Mouse (Mus musculus): ENCODE data around the gene Erbb3. TPM values are rescaled to one million over a fixed set of nuclear protein-coding genes. Genes with fewer than 3 reads are reported as not detected.
A peak's percentile ranks its signal among the peaks of the same experiment; 100 is the strongest.
"Not testable (repeated sequence)": the region's sequence is repeated elsewhere in the genome, so short reads cannot be mapped to it uniquely, and the experiment has no call there.

Erbb3 gene
- total RNA-seq, 4 experiments from 2014 or later: 7.8 to 8.3 (median 8.2) TPM

DNA sequence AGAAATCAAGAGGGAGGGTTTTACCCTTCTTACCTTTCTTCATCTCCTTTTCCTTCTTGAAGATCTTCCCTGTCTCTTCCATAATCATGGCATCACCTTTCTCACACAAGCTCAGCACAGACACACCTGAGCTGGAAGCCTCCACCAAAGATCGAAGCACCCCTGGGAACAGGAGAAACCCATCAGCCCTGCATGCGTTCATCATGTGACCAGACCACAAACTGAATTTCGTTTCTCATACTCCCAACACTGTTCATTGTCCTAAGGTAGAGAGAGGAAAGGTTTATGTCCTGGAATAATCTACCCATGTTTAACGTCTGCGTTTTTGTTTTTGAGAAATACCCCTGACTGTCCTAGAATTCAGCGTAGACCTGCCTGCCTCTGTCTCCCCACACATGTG lies 25.9 kb downstream of the Erbb3 start:
- no peak for DNase-seq (ENCODE audit: low spot score in 2 of 2)

DNA sequence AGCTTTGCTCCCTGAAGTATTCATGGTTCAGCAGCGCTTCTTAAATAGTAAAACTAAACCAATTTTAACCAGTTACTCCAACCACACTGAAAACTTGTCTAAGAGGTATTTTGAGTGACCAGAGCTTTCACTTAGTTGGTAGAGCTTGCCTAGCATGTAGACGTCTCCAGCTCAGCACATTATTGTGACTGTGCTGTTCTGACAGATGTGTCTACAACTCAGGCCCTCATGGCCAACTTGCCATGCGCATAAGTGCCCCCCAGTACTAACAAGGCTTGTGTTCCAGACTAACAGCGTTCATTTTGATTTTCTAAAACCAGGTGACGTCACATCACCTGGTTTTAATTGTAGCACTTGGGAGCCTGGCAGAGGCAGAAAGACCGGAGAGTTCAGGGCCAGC lies 32.5 kb downstream of the Erbb3 start:
- no peak for DNase-seq (ENCODE audit: low spot score in 2 of 2)

DNA sequence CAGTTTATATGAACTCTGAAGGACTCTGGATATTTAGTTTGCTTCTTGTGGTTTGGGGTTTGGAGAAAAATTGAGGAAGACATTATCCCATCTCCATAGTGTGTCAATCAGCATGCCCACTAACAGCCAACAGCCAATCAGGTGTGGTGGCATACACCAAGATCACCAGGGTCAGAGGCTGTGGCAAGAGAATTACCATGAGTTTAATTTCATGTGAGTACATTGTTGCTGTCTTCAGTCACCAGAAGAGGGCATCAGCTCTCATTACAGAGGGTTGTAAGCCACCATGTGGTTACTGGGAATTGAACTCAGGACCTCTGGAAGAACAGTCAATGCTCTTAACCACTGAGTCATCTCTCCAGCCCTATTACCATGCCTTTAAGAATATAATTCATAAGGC lies 33.2 kb downstream of the Erbb3 start:
- DNase-seq (ENCODE audit: low spot score in 2 of 2): no peak

DNA sequence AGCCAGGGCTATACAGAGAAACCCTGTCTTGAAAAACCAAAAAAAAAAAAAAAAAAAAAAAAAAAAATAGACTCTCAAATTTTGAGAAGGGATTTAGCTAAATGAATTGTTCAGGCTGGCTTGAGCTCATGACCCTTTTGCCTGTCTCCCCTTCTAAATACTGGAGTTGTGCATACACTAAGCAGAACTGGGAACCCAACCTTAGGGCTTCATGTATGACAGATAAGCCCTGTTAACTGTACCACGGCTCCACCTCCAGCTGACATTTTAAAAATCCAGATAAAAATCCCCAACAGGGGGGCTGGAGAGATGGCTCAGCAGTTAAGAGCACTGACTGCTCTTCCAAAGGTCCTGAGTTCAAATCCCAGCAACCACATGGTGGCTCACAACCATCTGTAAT lies 33.9 kb downstream of the Erbb3 start:
- DNase-seq (ENCODE audit: low spot score in 2 of 2): not testable (repeated sequence)

DNA sequence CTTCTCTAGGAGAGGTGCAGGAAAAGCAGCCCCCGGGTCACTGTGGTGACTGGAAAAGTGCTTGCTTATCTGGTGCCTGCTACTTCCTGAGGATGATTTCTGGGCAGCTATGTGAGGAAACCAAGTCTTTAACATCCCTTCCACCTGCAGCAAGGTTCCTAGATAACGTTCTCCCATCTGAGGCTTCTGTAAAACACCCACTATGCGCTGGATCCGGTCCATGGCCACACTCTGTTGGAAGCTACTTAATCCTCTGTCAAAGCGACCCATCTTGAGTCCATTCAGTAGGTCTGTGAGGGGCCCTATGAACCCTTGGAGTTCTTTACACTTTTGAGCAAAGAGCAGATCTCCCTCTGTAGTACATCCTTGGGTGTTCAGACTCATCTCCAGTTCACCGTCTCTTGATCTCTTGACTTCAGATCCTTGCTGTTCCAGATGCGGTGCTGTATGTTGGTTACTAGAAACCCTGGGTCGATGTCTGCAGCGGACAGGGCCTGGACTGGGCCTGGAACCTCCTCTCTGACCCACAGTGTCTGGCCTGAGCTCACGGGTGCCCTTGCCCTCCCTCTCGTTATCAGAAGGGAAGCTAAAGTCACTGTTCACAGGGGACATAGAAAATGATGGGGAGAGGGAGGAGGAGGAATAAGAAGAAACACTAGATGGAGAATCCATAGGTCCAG lies 39.2 kb downstream of the Erbb3 start:
- DNase-seq (ENCODE audit: low spot score in 2 of 2): not testable (repeated sequence)

DNA sequence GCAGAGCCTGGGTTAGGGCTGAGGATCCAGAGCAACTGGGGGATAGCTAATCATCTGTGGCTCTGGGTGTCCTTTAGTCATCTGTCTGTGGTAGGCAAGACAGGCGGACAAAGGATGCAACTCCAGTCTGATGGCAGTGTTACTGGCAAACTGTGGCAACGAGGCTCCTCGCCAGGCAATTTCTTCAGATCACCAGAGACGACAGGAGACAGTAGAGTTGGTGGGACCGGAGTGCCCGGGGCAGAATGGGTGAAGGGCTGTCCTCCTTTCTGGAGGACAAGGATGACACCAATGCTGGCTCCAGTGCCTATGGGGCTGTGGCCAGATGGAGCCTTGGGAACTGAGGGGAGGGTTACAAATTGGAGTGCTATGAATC lies 39.8 kb downstream of the Erbb3 start:
- peak in 1 of 2 experiments; percentile 38 for DNase-seq (ENCODE audit: low spot score in 2 of 2)

DNA sequence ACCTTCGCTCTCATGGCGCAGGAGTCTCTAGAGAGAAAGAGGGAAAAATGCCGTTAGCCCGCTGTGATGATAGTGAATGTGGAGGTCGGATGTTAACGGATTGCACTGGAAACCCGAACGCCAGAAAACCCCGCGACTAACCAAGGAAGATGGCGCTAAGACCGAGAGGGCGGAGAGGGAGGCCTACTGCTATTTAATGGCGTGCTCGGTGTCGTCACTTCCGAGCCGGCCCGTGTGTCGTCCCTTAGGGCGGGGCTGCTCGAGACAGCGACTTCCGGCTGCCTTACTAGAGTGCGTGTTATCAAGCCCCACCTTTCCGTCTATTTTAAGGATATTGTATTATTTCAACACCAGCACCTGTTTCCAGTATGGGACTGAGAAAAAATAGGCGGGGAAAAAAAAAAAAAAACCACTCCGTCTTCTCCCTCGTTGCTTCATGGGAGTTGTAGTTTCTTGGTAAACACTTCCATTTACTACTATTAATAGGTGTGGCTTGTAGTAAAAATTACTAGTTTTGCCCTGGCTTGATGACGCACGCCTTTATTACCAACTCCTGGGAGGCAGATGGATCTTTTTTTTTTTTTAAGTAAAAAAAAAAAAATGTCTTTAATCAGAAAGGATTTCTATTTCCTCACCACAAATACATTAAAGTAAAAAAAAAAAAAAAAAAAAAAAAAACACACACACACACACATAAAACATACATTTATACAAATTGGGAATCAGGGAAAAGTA lies 40.3 kb downstream of the Erbb3 start, which contains the start of gene Rpl41:
Rpl41 (minus strand) TSS at position 359 of the 735 bp plus-strand sequence.
- DNase-seq (ENCODE audit: low spot score in 2 of 2): peak; percentile 78 to 96

DNA sequence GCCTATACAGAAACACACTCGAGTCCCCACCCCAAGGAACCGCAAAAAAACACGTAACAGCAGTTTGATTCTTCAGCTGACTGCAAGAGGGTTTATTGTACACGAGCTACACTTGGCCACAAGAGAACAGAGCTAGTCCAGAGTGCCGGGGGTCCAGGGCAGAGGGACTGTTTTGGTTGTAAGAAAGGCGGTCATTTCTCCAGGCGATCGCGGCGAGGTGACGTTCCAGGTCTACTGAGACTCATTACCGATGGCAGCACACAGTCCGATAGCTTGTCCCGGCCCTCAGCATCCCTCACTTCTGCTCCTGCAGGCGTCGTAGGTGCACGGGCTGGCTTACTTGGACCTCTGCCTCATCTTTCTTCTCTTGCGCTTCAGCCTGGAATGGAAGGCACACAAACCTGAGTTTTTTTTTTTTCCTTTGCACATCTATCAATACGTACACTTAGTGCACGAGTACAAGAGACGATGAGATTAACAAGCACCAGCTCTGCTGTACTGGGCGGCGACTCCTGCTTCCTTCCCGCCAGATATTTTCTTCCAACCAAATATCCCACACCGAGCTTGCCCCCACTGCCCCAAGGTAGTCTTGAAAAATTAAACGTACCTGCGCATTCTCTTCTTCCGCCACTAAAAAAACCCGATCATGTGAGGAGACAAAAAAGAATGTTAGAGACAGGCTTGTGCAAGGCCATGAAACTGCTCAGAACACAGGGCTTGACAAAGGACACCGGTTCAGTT lies 41.2 kb downstream of the Erbb3 start:
- DNase-seq (ENCODE audit: low spot score in 2 of 2): not testable (repeated sequence)

DNA sequence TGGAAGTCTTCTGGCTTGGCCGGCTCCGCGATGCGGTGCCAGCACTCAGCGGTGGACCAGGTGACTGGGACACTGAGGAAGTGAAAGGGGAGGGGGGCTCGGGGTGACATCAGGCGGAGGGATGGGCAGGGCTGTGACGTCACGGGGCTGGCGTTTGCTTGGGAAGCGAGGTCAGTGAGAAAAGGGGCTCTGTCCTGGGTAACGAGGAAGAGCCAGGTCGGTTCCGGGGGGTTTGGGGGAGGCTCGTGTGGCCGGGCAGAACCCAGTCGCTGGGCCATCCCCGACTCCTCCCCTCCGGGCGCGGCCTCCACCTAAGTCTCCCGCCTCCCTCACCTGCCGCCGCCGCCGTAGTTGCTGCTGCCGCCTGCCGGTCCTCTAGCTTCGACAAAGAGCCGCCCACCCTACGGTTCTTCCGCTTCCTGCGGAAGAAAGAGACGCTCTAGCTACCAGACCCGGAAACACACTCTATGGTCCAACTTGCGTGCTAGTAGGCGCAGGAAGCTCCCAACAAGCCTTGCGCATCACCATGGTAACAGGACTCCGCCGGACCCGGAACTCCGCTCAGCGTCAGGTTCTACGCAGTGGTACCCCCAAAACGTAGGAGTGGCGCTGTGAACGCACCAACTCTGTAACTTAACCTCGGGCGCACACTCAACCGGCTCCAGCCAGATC lies 42.0 kb downstream of the Erbb3 start, which contains the start of gene Zc3h10:
Zc3h10 (minus strand) TSS at position 414 of the 672 bp plus-strand sequence.
- DNase-seq (ENCODE audit: low spot score in 2 of 2): peak; percentile 82 to 98

DNA sequence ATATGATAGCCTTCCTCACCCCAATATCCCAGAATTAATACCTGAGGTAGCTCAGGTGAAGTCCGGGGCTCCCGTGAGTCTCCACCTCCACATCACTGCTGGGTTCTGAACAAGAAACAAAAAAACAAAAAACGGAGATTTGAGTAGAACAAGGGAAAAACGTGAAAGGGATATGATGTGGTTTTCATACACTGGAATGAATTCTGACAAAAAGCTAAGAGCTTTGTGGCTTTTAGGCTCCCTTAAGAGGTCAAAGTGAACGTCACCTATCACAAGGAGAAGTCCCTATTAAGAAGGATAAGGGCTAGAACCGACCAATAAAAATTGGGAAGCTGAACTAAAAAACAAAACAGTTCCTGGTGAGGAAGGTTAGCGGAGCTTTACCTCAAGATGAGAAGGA lies 42.7 kb downstream of the Erbb3 start:
- no peak for DNase-seq (ENCODE audit: low spot score in 2 of 2)

DNA sequence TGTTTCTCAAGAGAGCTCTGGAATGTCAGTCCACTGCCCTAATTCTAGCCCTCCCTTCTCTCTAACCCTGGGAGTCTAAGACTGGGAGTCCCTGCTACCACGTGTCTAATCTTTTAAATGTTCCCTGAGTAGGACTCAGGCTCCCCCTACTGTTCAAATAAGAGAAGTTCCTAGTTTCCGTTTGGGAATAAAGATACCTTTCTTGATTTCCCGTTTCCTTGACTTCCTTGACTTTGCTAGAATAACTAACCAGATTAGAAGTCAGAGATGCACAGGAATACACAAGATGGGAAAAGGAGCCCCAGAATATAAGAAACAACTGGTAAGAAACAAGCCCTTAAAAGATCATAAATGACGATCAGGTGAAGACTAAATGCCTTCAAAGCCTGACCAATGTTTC lies 43.1 kb downstream of the Erbb3 start:
- no peak for DNase-seq (ENCODE audit: low spot score in 2 of 2)

DNA sequence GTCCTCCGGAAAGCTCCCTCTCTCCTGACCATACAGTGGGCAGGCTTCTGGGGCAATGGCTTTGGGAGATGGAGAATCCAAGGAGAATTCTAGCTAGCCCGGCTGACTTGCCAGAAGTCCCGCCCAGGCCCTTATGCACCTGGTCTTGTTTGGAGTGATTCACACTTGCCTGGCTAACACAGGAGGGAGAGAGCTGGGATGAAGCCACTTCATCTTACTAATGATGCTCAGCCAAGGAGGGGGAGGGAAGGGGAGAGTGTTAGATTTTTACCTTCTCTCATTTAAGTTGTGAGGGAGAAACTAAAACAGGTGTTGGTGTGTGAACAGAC lies 43.9 kb downstream of the Erbb3 start:
- no peak for DNase-seq (ENCODE audit: low spot score in 2 of 2)

DNA sequence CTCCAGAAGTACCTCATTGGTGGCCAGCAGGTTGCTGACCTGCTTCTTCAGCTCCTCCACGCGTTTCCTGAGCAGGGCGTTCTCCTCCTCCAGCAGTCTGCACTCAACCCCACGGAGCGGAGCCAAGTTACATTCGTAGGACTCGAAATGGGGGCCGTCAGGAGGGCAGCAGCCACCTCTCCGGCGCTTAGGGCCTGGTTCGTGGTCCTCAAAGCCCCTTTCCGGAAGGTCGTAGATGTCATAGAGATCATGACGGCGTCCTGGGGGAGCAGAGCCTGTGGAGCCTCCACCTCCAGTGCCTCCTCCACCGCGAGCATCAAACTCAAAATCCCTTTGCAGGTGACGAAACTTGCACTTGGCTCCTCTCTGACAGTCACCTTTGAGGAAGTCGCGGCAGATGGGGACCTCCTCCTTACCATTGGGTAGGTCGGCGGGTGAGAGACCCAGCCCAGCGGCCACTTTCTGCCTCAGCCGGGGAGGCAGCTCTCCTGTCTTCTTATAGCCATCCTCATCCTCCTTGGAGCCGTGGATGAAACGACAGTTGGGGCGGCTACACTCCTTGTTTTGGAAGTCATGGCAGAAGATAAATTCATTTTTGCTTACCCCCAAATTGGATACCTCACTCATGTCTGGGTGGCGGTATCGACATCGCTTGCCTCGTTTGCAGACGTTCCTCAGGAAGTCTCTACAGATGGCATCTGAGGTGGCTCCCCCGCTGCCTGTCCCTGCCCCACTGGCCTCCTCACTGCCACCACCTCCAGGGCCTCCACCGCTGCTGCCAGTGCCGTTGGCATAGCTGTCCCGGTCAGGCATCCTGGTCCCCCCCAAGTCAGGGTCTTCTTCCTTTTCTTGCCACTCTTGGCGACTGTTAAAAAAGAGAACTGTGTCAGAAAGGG lies 44.5 kb downstream of the Erbb3 start:
- no peak for DNase-seq (ENCODE audit: low spot score in 2 of 2)

DNA sequence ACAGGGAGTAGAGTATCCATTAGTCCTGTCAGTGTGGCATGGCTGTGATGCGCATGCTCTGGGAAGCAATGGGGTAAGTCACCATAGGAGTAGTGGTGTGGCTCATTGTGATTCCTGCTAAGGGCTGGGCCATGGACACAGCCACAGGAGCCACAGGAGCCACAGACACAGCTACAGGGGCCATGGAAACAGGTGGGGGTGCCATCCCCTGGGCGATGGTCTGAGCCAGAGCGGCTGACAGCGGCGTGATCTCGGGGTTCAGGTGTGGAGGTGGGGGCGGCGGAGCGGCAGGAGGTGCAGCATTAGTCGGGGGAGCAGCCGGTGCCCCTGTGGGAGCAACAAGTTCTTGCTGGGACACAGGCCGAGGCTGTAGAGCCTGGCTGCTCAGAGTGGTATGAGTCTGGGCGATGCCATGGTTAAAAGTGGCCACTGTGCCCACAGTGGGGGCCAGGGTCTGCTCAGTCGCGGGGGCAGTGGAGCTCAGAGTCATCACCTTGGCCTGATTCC lies 45.2 kb downstream of the Erbb3 start:
- DNase-seq (ENCODE audit: low spot score in 2 of 2): no peak

DNA sequence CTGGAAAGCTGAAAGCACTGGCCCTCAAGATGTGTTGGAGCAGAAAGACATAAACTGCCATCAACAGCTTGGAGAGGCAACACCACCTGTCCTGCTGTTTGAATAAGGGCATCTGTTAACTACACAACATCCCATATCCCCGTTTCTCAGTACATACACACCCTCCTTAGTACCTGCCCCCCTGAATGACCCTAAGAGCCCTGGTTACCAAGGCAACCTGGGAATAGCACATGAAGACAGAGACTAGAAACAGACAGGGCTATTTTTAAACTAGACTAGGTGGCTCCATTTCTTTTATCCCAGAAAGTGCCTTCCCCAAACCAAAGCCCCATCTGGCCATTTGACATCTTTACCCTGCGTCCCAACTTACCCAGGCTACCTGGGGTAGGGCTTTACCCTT lies 46.4 kb downstream of the Erbb3 start:
- no peak for DNase-seq (ENCODE audit: low spot score in 2 of 2)

DNA sequence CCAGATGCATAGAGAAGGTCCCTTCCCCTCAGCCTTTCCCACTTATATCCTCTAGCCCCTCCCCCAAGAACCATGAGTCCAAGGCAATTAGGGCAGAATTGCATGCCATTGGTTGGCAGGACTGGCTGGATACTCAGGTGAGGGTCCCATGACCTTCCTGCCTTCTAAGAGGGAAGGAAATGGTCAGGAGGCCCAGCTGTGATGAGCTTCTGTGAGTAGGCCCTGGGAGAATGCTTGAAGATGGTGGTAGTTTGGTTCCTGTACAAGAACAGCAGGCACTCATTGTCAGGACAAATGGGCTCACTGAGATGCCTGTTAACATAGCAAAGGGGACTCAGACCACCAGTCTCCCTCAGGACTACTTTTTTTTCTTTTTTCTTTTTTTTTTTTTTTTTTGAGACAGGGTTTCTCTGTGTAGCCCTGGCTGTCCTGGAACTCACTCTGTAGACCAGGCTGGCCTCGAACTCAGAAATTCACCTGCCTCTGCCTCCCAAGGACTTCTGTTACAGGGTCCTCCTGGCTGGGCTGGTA lies 51.0 kb downstream of the Erbb3 start:
- no peak for DNase-seq (ENCODE audit: low spot score in 2 of 2)

DNA sequence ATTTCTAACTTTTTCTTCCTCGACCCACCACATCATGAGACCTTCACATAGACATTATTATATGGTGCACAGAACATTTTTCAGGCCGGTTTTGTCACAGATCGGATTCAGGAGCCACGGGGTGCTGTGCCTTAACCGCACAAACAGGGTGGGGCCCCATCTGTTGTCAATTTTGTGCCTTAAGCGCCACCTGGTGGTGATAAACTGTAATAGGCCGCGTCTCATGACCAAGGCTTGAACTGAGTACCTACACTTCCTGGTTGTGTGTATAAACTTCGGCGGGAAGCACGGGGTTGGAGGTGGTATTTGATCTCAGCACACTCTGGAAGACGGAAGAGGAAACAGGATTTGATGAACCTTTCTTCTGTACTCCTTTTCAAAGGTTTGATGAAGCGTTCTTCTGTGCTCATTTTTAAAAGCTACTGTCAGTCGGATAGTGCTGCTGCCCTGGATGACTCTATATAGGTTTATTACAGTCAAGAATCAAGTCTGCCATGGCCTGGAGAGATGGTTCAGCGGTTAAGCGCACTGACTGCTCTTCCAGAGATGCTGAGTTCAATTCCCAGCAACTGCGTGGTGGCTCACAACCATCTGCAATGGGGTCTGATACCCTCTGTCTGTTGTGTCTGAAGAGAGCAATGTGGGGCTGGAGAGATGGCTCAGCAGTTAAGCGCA lies 53.0 kb downstream of the Erbb3 start:
- peak; percentile 78 to 81 for DNase-seq (ENCODE audit: low spot score in 2 of 2)

DNA sequence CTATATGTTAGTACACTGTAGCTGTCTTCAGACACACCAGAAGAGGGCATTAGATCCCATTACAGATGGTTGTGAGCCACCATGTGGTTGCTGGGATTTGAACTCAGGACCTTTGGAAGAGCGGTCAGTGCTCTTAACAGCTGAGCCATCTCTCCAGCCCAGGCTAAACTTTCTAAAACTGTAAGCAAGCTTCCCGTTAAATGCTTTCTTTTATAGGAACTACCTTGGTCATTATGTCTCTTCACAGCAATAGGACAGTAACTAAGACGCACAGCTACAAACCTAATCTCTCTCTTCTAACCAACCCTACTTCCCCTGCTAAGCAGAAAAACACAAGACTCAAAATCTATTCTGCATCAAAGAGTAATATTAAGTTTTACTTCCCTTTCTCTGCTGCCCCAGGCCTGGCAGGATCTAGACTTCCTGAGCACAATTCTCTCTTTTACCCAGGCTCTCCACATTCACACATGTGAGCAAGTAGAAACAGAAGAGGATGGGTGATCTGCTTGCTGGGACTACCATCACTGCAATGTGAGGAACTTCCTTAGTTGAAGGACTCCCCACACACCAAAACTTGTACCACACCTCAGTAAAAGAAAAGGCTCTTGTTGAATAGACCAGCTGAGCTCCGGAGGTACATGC lies 53.7 kb downstream of the Erbb3 start:
- no peak for DNase-seq (ENCODE audit: low spot score in 2 of 2)

DNA sequence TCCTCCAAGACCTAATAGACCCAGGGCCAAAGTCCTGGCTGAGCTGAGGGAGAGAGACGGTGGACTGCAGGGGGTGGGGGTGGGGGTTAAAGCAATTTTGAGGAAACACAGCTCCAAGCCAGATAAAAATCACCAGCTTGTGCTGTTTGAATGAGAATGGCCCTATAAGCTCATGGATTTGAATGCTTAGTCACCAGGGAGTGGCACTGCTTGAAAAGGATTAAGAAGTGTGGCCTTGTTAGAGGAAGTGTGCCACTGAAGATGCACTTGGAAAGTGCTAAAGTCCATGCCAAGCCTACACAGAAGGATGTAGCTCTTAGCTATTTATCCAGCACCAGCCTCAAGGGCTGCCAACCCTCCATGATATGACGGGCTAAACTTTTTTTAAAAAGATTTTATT lies 54.2 kb downstream of the Erbb3 start:
- DNase-seq (ENCODE audit: low spot score in 2 of 2): no peak
